Mouse (Mus musculus): ENCODE measurements around the gene Ccdc85c. TPM values are rescaled to one million over a fixed set of nuclear protein-coding genes. Genes with fewer than 3 reads are reported as not detected.

Gene Ccdc85c
- polyA plus RNA-seq, 1 experiment from 2014 or later, result 11.4 TPM

DNA sequence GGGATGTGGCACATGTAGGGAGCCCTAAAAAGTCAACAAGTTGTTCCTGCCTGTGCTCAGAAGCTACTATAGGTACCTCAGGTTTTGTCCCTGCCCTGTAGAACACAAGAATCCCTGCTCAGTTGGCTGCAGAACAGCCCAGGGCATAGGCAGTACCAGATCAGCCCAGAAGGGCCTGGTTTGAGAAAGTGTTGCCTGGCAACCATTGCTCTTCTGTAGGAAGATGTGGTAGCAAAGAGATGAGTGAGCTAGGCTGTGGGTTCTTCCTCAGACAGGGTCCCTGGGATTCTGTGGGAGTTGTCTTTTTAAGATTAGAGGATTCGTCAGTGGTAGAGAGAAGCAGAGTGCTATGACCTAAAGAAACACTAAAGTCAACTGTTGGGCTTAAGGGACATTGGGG lies 75.1 kb downstream of the Ccdc85c start:
- H3K36me3 ChIP-seq (replicated peaks), result peaks cover 98% of the 10 kb centered on the region
- no peak overlapping the region for H3K27ac ChIP-seq (replicated peaks)
- H3K27me3 ChIP-seq (replicated peaks; ENCODE audit: low read depth, poor library complexity, severe bottlenecking), result no peaks in the 10 kb centered on the region
- H3K9me3 ChIP-seq, result no peaks in the 10 kb centered on the region
- 95% methylated on average over 1 of the region's 1 CpGs for WGBS
- peaks cover 6% of the 10 kb centered on the region for H3K4me1 ChIP-seq
- H3K4me3 ChIP-seq, result no peak overlapping the region
- no peak for DNase-seq (ENCODE audit: low spot score)

GRCm38 (mm10) chr12:108198447-108198846 lies 76.8 kb downstream of the Ccdc85c start:
- H3K27me3 ChIP-seq (replicated peaks; ENCODE audit: low read depth, poor library complexity, severe bottlenecking), result no peaks in the 10 kb centered on the region
- WGBS, result 91% methylated on average over 4 of the region's 4 CpGs
- H3K4me3 ChIP-seq, result no peak overlapping the region
- no peaks in the 10 kb centered on the region for H3K9me3 ChIP-seq
- DNase-seq (ENCODE audit: low spot score), result no peak
- H3K4me1 ChIP-seq, result no peaks in the 10 kb centered on the region
- peaks cover 100% of the 10 kb centered on the region for H3K36me3 ChIP-seq (replicated peaks)
- no peak overlapping the region for H3K27ac ChIP-seq (replicated peaks)

DNA sequence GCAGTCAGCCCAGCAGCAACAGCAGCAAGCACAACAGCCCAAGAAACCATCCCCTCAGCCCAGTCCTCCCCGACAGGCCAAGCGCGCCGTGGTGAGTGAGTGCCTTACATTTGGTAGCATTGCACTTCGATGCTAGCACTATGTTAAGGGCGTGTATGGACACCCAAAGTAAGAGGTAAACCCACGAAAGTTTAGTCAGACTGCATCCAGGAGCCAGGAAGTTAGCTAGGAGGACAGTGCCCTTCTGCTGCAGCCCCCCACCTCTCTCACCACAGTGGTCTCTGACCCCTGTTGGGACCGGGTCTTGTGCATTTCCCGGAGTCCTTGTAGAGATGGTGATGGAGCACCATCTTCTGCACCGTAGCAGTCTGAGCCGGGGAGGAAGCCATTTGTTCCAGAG lies 79.5 kb downstream of the Ccdc85c start:
- no peak for DNase-seq (ENCODE audit: low spot score)
- no peak overlapping the region for H3K4me3 ChIP-seq
- no peaks in the 10 kb centered on the region for H3K4me1 ChIP-seq
- peaks cover 100% of the 10 kb centered on the region for H3K36me3 ChIP-seq (replicated peaks)
- no peak overlapping the region for H3K27ac ChIP-seq (replicated peaks)
- no peaks in the 10 kb centered on the region for H3K9me3 ChIP-seq
- 94% methylated on average over 11 of the region's 11 CpGs for WGBS
- no peaks in the 10 kb centered on the region for H3K27me3 ChIP-seq (replicated peaks; ENCODE audit: low read depth, poor library complexity, severe bottlenecking)

DNA sequence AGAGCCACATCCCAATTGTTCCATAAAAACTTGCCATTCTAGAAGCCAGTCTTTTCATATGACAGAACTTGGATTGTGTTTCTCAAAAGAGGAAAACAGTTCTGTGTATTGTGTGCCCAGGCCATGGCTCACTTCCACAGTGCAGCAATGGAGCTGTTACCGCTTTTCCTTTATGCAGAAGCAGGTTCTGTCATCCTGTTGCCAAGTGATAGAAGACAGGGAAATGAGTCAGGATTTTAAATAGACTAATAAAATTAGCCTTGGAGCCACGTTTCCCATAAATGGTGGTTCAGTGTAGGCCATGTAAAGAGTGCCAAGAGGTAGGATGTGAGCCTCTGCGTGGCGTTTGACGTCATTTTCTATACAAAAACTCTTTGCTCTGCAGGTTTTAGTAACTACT lies 81.3 kb downstream of the Ccdc85c start:
- no peak for DNase-seq (ENCODE audit: low spot score)
- Histone ChIP-seq H3K27me3 (replicated peaks; ENCODE audit: low read depth, poor library complexity, severe bottlenecking) (no peaks in the 10 kb centered on the region), H3K9me3 (no peaks in the 10 kb centered on the region), H3K36me3 (replicated peaks) (peaks cover 100% of the 10 kb centered on the region), H3K4me1 (no peaks in the 10 kb centered on the region), H3K27ac (replicated peaks) (no peak overlapping the region), H3K4me3 (no peak overlapping the region)
- WGBS, result 94% methylated on average over 5 of the region's 5 CpGs

GRCm38 (mm10) chr12:108187541-108188091 lies 87.6 kb downstream of the Ccdc85c start:
- H3K9me3 ChIP-seq, result no peaks in the 10 kb centered on the region
- no peaks in the 10 kb centered on the region for H3K27me3 ChIP-seq (replicated peaks; ENCODE audit: low read depth, poor library complexity, severe bottlenecking)
- H3K4me1 ChIP-seq, result no peaks in the 10 kb centered on the region
- H3K4me3 ChIP-seq, result no peak overlapping the region
- no peak overlapping the region for H3K27ac ChIP-seq (replicated peaks)
- no peak for DNase-seq (ENCODE audit: low spot score)
- WGBS, result 87% methylated on average over 6 of the region's 6 CpGs
- H3K36me3 ChIP-seq (replicated peaks), result peaks cover 97% of the 10 kb centered on the region

DNA sequence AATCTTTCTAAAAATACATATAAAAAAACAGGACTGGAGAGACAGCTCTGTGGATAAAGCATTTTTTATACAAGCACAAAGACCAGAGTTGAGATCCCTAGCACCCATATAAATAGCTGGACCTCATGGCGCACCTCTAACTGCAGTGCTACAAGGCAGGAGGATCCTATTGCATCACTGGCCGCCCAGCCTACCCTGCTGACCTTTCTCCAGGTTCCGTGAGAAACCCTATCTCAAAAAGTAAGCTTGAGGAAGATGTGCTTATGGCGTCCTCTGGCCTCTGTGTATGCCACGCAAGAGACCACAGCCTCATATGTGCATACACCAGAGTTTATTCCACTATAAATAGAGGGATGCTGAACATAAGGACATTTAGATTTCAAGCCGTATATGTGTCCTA lies 93.5 kb downstream of the Ccdc85c start:
- no peak overlapping the region for H3K4me3 ChIP-seq
- H3K9me3 ChIP-seq, result no peaks in the 10 kb centered on the region
- no peak for DNase-seq (ENCODE audit: low spot score)
- no peaks in the 10 kb centered on the region for H3K27me3 ChIP-seq (replicated peaks; ENCODE audit: low read depth, poor library complexity, severe bottlenecking)
- H3K4me1 ChIP-seq, result peaks cover 24% of the 10 kb centered on the region
- no peak overlapping the region for H3K27ac ChIP-seq (replicated peaks)
- peaks cover 51% of the 10 kb centered on the region for H3K36me3 ChIP-seq (replicated peaks)
- 94% methylated on average over 6 of the region's 6 CpGs for WGBS

GRCm38 (mm10) chr12:108179321-108180266 lies 95.6 kb downstream of the Ccdc85c start, which contains the start of gene Ccnk:
Ccnk (plus strand) TSS chr12:108179579.
- peak; percentile 99 for DNase-seq (ENCODE audit: low spot score)
- H3K27ac ChIP-seq (replicated peaks), result peak within 1 kb of the TSS; percentile 91
- no peaks in the 10 kb centered on the region for H3K27me3 ChIP-seq (replicated peaks; ENCODE audit: low read depth, poor library complexity, severe bottlenecking)
- under 1% methylated on average over 82 of the region's 82 CpGs for WGBS
- H3K9me3 ChIP-seq, result no peaks in the 10 kb centered on the region
- peaks cover 31% of the 10 kb centered on the region for H3K36me3 ChIP-seq (replicated peaks)
- peak within 1 kb of the TSS; percentile 88 for H3K4me3 ChIP-seq
- peaks cover 35% of the 10 kb centered on the region for H3K4me1 ChIP-seq

- peak within 1 kb of the TSS; percentile 88 for H3K4me3 ChIP-seq
- no peaks in the 10 kb centered on the region for H3K9me3 ChIP-seq
- H3K36me3 ChIP-seq (replicated peaks), result peaks cover 27% of the 10 kb centered on the region
- 0% methylated on average over 9 of the region's 9 CpGs for WGBS
- H3K27me3 ChIP-seq (replicated peaks; ENCODE audit: low read depth, poor library complexity, severe bottlenecking), result no peaks in the 10 kb centered on the region
- DNase-seq (ENCODE audit: low spot score), result no peak
- peaks cover 37% of the 10 kb centered on the region for H3K4me1 ChIP-seq
- peak within 1 kb of the TSS; percentile 91 for H3K27ac ChIP-seq (replicated peaks)
These were observed 96.1 kb downstream of the Ccdc85c start, which contains the start of gene Setd3 for GRCm38 (mm10) chr12:108179246-108179320. Setd3 (minus strand) TSS chr12:108179314.

- under 1% methylated on average over 103 of the region's 103 CpGs for WGBS
- peak; percentile 68 for DNase-seq (ENCODE audit: low spot score)
These were observed 96.6 kb downstream of the Ccdc85c start for GRCm38 (mm10) chr12:108178331-108179245.

DNA sequence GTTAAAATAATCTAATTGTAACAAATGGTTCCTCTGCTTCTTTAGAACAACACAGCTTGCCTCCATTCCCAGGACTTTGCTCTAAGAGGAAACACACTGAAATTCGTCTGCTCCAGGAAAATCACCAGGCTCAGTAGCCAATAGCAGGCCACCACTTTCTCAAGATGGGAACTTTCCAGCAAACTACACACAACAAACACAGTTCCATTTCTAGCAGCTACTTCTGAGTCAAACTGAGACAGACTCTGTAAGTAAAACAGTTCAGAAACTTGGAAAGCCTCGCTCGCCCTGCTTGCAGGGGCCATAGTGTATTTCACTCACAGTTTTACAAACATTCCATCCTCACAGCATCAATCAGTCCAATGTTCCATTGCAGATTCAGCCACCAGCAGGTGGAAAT lies 98.9 kb downstream of the Ccdc85c start:
- Histone ChIP-seq H3K27ac (replicated peaks) (no peak overlapping the region), H3K4me1 (peaks cover 51% of the 10 kb centered on the region), H3K9me3 (no peaks in the 10 kb centered on the region), H3K27me3 (replicated peaks; ENCODE audit: low read depth, poor library complexity, severe bottlenecking) (no peaks in the 10 kb centered on the region), H3K4me3 (no peak overlapping the region), H3K36me3 (replicated peaks) (peaks cover under 1% of the 10 kb centered on the region; the same call in 1 of the 2 replicates)
- 75% methylated on average over 3 of the region's 3 CpGs for whole genome bisulfite sequencing
- DNase-seq (ENCODE audit: low spot score), result no peak

More at GRCm38 (mm10) chr12:108178331-108179245, 96.6 kb downstream of the Ccdc85c start:
- Histone ChIP-seq H3K9me3 (no peaks in the 10 kb centered on the region), H3K27me3 (replicated peaks; ENCODE audit: low read depth, poor library complexity, severe bottlenecking) (no peaks in the 10 kb centered on the region), H3K4me1 (peaks cover 37% of the 10 kb centered on the region), H3K4me3 (peak overlapping the region; percentile 88), H3K36me3 (replicated peaks) (peaks cover 22% of the 10 kb centered on the region), H3K27ac (replicated peaks) (peak overlapping the region; percentile 91)

GRCm38 (mm10) chr12:108174606-108175505 lies 100.4 kb downstream of the Ccdc85c start:
- Histone ChIP-seq H3K4me3 (no peak overlapping the region), H3K9me3 (no peaks in the 10 kb centered on the region), H3K27ac (replicated peaks) (no peak overlapping the region), H3K4me1 (peaks cover 45% of the 10 kb centered on the region), H3K36me3 (replicated peaks) (no peaks in the 10 kb centered on the region), H3K27me3 (replicated peaks; ENCODE audit: low read depth, poor library complexity, severe bottlenecking) (no peaks in the 10 kb centered on the region)
- 72% methylated on average over 8 of the region's 8 CpGs for WGBS
- DNase-seq (ENCODE audit: low spot score), result no peak

DNA sequence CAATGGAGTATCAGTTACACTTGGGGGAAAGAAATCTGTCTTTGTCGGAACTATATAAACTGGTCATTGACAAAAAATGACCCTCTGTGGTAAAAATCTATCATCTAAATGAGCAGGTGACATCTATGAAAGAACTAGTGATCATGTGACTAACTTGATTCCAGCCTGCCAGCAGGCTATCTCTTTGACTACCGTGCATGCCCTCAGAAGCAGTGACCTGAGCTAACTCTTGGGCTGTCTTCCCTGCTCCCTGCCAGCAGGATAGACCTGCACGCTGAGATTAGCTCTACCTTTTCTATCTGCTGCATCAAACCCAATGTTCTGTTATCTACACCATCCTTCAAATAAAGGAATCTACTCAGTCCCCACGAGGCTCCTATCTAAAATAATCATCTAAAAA lies 102.6 kb downstream of the Ccdc85c start:
- no peaks in the 10 kb centered on the region for H3K27me3 ChIP-seq (replicated peaks; ENCODE audit: low read depth, poor library complexity, severe bottlenecking)
- 69% methylated on average over 4 of the region's 4 CpGs for WGBS
- peaks cover 49% of the 10 kb centered on the region for H3K4me1 ChIP-seq
- no peaks in the 10 kb centered on the region for H3K36me3 ChIP-seq (replicated peaks)
- no peak overlapping the region for H3K27ac ChIP-seq (replicated peaks)
- no peak for DNase-seq (ENCODE audit: low spot score)
- no peaks in the 10 kb centered on the region for H3K9me3 ChIP-seq
- H3K4me3 ChIP-seq, result no peak overlapping the region
